Mouse (Mus musculus) midbrain, embryonic 12.5 days (tissue): ENCODE measurements around the gene 9330161L09Rik. TPM values are rescaled to one million over a fixed set of nuclear protein-coding genes. Genes with fewer than 3 reads are reported as not detected.
"Not testable (repeated sequence)": the region's sequence is repeated elsewhere in the genome, so short reads cannot be mapped to it uniquely, and the experiment has no call there.

Experiments
- ATAC-seq: fragments of 200-750 bp; cut with Nextera tagmentation; 2 replicates; pipeline ENCODE4 v1.8.0; 2017; ENCODE audit warnings: low read depth, moderate TSS enrichment, moderate library complexity; ENCODE audit not compliant: low FRiP score
- H3K27ac ChIP-seq: fragments of 300-500 bp; sonication (generic); replicated peaks from 2 replicates; pipeline ENCODE4 v1.5.1; 2016; ENCODE audit warnings: mild to moderate bottlenecking
- H3K27me3 ChIP-seq: fragments of 300-500 bp; sonication (generic); 2 replicates; pipeline ENCODE4 v1.6.1; 2016; ENCODE audit warnings: mild to moderate bottlenecking
- H3K36me3 ChIP-seq: fragments of 300-500 bp; sonication (generic); 2 replicates; pipeline ENCODE4 v1.6.1; 2016
- H3K4me1 ChIP-seq: fragments of 300-500 bp; sonication (generic); 2 replicates; pipeline ENCODE4 v1.6.1; 2016
- H3K4me2 ChIP-seq: fragments of 300-500 bp; sonication (generic); replicated peaks from 2 replicates; pipeline ENCODE4 v1.6.1; 2016; ENCODE audit warnings: mild to moderate bottlenecking, moderate library complexity
- H3K4me3 ChIP-seq: fragments of 300-500 bp; sonication (generic); 2 replicates; pipeline ENCODE4 v1.5.1; 2016; ENCODE audit warnings: mild to moderate bottlenecking
- H3K9ac ChIP-seq: fragments of 300-500 bp; sonication (generic); replicated peaks from 2 replicates; pipeline ENCODE4 v1.6.1; 2016; ENCODE audit warnings: mild to moderate bottlenecking, moderate library complexity
- H3K9me3 ChIP-seq: fragments of 300-500 bp; sonication (generic); 2 replicates; pipeline ENCODE4 v1.6.1; 2016; ENCODE audit warnings: mild to moderate bottlenecking
- WGBS: fragments of 180-500 bp; shearing (Covaris S2); methylation state at CpG from one replicate; pipeline ENCODE4 v1.1.7; 2016; 5-methylcytosine and 5-hydroxymethylcytosine counted together
- polyA plus RNA-seq: library from polyadenylated mRNA; unstranded; fragments of >200 nt; fragmentation: Nextera tagmentation; extraction: Ambion mirVana; gene quantifications from 2 replicates; pipeline ENCODE4 v1.2.1, GENCODE M21; 2016

9330161L09Rik gene
- 0.96 and 1.2 TPM in 2 replicates for polyA plus RNA-seq

DNA sequence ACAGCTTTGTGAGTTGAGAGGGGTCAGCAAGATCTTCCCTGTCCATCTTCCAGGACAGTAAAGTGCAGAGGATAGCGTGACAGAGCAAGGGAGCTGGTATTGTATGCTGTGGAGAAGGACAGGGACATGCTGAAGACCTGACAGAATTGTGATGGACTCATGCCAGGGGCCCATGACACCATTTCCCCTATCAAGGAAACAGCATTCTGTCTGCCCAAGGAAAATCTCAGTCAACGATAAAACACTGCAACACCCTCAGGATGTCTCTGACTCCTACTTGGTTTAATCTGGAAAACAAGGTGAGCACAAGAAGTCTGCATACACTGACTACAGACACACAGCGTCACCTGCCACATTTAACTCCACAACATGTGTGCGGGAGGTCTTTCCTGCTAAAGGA, at the start of gene 9330161L09Rik:
Gene 9330161L09Rik, minus strand, starts transcription at position 101 of the 400 bp plus-strand sequence.
- Histone ChIP-seq H3K4me3 (no peak within 1 kb of the TSS), H3K4me1 (no peaks in the 10 kb centered on the region), H3K27ac (no peak within 1 kb of the TSS), H3K4me2 (no peak within 1 kb of the TSS), H3K27me3 (no peaks in the 10 kb centered on the region), H3K36me3 (peaks cover 89% of the 10 kb centered on the region), H3K9me3 (no peaks in the 10 kb centered on the region), H3K9ac (no peak within 1 kb of the TSS)
- no peak for ATAC-seq
- 97% methylated on average over 4 of the region's 4 CpGs for WGBS

DNA sequence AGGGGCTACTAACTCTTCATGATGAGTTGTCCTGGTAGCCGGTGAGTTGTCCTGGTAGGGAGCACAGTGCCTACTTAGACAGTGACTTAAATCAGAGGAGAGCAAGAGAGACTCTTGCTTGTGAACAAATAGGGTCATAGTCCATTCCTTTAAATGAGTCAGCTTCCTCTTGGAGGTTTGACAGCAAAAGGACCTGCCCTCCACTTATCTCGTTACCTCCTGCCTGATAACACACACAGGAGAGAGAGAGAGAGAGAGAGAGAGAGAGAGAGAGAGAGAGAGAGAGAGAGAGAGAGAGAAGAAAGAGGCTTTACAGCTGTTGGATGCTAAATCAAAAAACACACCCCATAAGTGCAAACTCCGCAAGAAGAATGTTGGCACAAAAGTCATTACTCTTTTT, 49.5 kb upstream of the 9330161L09Rik start, which contains the start of gene Ifi27l2b:
Gene Ifi27l2b, minus strand, starts transcription at position 84 of the 400 bp plus-strand sequence.
- Histone ChIP-seq H3K4me2 (no peak within 1 kb of the TSS), H3K4me3 (no peak within 1 kb of the TSS), H3K36me3 (no peaks in the 10 kb centered on the region), H3K27me3 (no peaks in the 10 kb centered on the region; the same call in 1 of the 2 replicates), H3K4me1 (no peaks in the 10 kb centered on the region), H3K9me3 (no peaks in the 10 kb centered on the region), H3K9ac (no peak within 1 kb of the TSS), H3K27ac (no peak within 1 kb of the TSS)
- 81% methylated on average over 3 of the region's 3 CpGs for WGBS
- ATAC-seq, result no peak

DNA sequence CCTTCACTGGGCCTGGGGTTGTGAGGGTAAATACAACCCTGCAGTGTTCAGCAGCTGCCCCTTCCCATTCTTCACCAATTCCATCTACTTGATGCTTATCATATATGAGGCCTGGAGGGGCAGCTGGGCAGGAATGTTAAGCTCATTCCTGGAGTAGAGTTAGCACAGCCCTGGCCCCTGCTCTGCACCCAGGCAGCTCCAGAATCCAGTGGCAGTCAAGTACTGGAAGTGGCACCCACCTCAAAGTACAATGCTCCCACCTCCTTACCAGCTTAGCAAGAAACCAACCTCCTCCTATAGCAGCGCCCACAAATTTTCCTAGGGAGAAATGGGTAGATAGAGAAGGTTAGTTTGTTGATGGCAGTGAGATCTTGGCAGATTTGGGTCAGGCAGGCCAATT, 49.1 kb upstream of the 9330161L09Rik start:
- ATAC-seq, H3K4me1 ChIP-seq, H3K4me2 ChIP-seq, H3K27ac ChIP-seq, H3K9me3 ChIP-seq, H3K9ac ChIP-seq, H3K36me3 ChIP-seq, H3K4me3 ChIP-seq, H3K27me3 ChIP-seq: not testable (repeated sequence)
- no CpG with 5 or more reads among the region's 1 CpGs for whole genome bisulfite sequencing

DNA sequence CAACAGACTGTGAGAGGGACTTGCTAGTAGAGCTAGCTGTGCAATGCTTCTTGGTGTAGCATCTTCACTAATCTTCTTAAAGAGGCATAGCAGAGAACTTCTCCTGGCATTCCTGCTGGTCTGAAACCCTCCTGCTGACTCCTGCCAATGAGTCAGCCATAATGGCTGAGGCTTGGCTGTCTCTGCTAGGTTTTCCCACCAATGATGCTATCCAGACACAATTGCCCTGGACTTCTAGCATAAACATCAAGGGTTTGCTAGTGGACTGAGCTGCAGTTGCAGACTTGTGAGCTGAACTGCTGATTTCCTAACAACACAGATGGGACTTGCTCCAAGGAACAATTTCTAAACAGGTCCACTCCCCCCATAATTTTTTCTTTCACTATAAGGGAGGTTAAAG, 45.7 kb upstream of the 9330161L09Rik start:
- no peak overlapping the region for H3K27ac ChIP-seq
- H3K4me3 ChIP-seq, result no peak overlapping the region

DNA sequence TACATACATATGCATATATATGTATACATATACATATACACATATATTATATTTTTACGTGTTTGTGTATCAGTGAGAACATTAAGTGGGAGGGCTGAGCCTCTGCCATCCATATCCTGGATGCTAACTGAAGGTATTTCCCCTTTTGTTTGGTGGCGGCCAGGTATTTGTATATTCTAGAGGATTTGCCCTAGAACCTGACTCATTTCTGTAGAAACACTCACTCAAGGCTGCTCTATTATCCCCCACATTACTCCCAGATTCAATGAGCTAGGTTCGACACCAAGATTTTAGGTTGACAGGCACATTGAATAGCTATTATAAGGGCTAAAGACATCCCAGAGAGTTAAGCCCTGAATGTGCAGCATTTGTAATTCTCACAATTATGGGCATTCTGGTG, 37.4 kb upstream of the 9330161L09Rik start:
- no peaks in the 10 kb centered on the region for H3K27me3 ChIP-seq
- no peak overlapping the region for H3K4me3 ChIP-seq
- H3K9me3 ChIP-seq, result no peaks in the 10 kb centered on the region
- no peak overlapping the region for H3K9ac ChIP-seq
- H3K27ac ChIP-seq, result no peak overlapping the region
- WGBS, result 83% methylated on average over 3 of the region's 3 CpGs
- no peak overlapping the region for H3K4me2 ChIP-seq
- ATAC-seq, result no peak
- H3K36me3 ChIP-seq, result no peaks in the 10 kb centered on the region
- H3K4me1 ChIP-seq, result no peaks in the 10 kb centered on the region

More for the DNA sequence above, 45.7 kb upstream of the 9330161L09Rik start:
- Histone ChIP-seq H3K27me3 (no peaks in the 10 kb centered on the region; the same call in 1 of the 2 replicates), H3K9me3 (no peaks in the 10 kb centered on the region), H3K4me1 (no peaks in the 10 kb centered on the region), H3K4me2 (no peak overlapping the region), H3K9ac (no peak overlapping the region), H3K36me3 (no peaks in the 10 kb centered on the region)
- ATAC-seq, result no peak

DNA sequence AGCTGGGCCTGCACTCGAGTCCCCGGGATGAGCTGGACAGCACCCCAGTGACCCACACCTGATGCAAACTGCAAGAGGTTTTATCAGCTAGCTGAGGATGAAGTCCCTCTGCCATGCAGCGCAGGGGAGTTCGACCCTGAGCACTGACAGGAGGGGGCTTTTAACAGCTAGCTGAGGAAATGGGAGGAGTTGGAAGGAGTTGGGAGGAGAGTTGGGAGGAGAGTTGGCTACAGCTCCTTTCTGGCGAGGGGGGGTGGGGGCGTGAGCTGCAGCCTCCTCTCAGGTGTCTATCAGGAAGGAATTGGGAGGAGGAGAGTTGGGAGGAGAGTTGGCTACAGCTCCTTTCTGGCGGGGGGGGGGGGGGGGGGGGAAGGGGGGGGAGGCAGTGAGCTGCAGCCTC, 36.6 kb upstream of the 9330161L09Rik start:
- H3K4me3 ChIP-seq, H3K27me3 ChIP-seq, H3K4me2 ChIP-seq, H3K36me3 ChIP-seq, H3K9me3 ChIP-seq, H3K4me1 ChIP-seq, ATAC-seq, H3K9ac ChIP-seq, H3K27ac ChIP-seq: not testable (repeated sequence)
- WGBS, result 57% methylated on average over 4 of the region's 7 CpGs

DNA sequence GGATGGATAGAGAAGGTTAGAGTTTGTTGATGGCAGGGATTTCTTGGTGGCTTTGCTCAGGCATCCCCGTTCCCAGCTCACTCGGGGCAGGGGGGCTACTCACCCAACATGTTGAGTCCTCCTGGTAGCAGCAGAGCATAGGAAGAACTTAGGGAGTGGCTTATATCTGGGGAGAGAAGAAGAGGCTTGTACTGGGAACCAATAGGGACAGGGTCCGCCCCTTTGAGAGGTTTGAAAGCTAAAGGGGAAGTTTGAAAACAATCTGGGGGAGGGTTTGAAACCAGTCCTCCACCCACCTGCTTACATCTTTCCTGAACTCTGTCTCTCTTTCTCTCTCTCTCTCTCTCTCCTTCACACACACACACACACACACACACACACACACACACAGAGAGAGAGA, 35.9 kb upstream of the 9330161L09Rik start, which contains the start of gene Ifi27l2a:
Gene Ifi27l2a, minus strand, starts transcription at position 157 of the 400 bp plus-strand sequence.
- Histone ChIP-seq H3K27me3 (no peaks in the 10 kb centered on the region), H3K4me2 (no peak within 1 kb of the TSS), H3K27ac (no peak within 1 kb of the TSS), H3K4me1 (no peaks in the 10 kb centered on the region), H3K4me3 (no peak within 1 kb of the TSS), H3K9me3 (no peaks in the 10 kb centered on the region), H3K36me3 (no peaks in the 10 kb centered on the region), H3K9ac (no peak within 1 kb of the TSS)
- 49% methylated on average over 3 of the region's 3 CpGs for WGBS
- ATAC-seq, result no peak

DNA sequence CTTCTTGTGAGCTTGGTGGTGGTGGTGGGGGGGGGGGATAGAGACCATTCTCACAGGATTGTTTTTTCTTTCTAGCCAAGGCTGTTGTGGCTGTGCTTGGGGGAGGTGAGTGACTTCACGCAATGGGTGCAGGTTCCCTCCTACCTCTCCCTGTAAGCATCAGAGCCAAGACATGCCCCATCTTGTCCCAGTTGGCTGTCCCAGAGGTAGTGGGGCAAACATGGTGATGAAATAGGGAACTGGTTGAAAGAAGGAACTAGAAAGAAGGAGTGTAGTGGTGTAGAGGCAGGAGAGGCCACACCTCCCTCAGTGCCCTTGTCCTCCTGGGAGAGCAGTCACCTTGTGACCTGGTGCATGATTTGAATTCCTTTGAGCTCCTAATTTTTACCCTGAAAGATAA, 30.0 kb upstream of the 9330161L09Rik start:
- ATAC-seq, result no peak
- WGBS, result 89% methylated on average over 1 of the region's 1 CpGs

DNA sequence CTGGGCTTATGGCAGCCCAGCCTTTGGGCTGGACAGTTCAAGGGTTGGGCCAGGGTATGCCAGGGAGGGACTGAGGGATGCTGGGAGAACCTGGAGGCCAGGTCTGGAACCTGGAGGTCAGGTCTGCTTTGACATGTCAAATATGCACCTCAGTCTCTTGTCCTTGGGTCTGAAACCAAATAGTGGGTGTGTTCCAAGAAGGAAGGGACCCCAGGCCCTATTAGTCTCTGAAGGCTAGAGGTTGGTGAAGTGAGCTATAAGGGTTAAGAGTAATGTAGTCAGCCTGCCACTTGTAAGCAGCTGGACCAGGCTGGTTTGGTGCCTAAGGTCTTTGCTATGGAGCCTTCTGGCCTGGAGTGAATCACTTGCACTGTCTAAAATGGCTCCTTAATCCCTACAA, 27.2 kb upstream of the 9330161L09Rik start:
- Histone ChIP-seq H3K9me3 (no peaks in the 10 kb centered on the region), H3K36me3 (no peaks in the 10 kb centered on the region), H3K27me3 (no peaks in the 10 kb centered on the region), H3K27ac (no peak overlapping the region), H3K4me1 (no peaks in the 10 kb centered on the region), H3K4me3 (no peak overlapping the region), H3K4me2 (no peak overlapping the region), H3K9ac (no peak overlapping the region)
- ATAC-seq, result no peak

More for the DNA sequence above, 30.0 kb upstream of the 9330161L09Rik start:
- no peak overlapping the region for H3K4me2 ChIP-seq
- no peaks in the 10 kb centered on the region for H3K27me3 ChIP-seq
- no peak overlapping the region for H3K9ac ChIP-seq
- no peak overlapping the region for H3K4me3 ChIP-seq
- no peak overlapping the region for H3K27ac ChIP-seq
- no peaks in the 10 kb centered on the region for H3K9me3 ChIP-seq
- H3K4me1 ChIP-seq, result no peaks in the 10 kb centered on the region
- no peaks in the 10 kb centered on the region for H3K36me3 ChIP-seq

DNA sequence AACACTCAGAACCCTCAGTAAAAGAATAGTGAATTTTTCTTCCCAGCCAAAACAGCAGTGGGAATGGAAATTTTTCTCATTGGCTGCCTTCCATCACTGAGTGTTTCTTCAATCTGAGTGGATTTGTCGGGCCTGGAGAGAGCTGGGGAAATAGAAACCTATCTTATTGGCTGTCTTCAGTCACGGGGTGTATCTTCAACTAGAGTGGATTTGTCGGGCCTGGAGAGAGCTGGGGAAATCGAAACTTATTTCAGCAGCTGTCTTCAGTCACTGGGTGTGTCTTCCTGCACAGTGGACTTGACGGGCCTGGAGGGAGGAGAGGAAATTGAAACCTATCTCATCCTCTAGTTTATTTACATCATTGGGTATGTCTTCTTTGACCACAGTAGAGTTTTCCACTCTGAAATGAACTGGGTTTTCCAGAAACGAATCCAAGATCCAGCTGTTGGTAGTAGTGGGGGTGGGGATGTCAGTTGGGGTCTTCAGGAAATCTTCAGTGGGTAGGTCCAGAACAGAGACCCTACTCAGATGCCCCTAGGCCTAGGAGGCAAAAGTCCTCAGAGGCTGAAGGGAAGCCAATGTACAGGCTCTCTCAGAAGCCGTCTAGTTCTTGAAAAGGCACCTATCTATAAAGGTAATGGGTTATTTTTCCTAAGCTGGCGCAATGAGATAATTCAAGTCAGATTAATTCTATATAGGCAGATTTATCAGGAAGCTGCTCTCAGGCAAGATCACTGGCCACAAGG, 26.5 kb upstream of the 9330161L09Rik start, which contains the start of gene Ifi27:
Gene Ifi27, plus strand, starts transcription at position 226 of the 746 bp plus-strand sequence.
- no peaks in the 10 kb centered on the region for H3K27me3 ChIP-seq
- H3K27ac ChIP-seq, result no peak within 1 kb of the TSS
- no peak within 1 kb of the TSS for H3K4me2 ChIP-seq
- no peaks in the 10 kb centered on the region for H3K9me3 ChIP-seq
- no peaks in the 10 kb centered on the region for H3K4me1 ChIP-seq
- no peak within 1 kb of the TSS for H3K4me3 ChIP-seq
- ATAC-seq, result no peak
- WGBS, result 72% methylated on average over 8 of the region's 8 CpGs
- no peak within 1 kb of the TSS for H3K9ac ChIP-seq
- H3K36me3 ChIP-seq, result no peaks in the 10 kb centered on the region

DNA sequence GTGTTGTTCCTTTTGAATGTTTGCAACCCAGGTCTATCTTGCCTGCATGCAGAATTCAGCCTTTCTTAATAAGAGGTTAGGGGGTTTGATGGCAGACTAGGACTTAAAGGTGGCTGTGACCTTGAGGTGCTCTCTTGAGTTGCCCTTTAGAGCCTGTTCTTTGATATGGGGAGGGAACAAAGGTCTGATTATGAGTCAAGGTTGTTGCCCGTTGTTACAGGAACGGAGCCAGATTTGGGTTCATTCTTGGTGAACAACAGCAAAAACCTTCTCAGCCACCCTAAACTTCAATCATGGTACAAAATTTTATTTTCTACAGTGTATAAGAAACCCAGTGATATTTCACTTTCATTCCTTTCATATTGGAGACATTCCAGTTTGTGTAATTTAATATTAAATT, 25.8 kb upstream of the 9330161L09Rik start:
- no peak overlapping the region for H3K4me3 ChIP-seq
- ATAC-seq, result no peak
- no peak overlapping the region for H3K4me2 ChIP-seq
- H3K4me1 ChIP-seq, result no peaks in the 10 kb centered on the region
- H3K27ac ChIP-seq, result no peak overlapping the region
- H3K9me3 ChIP-seq, result no peaks in the 10 kb centered on the region
- 87% methylated on average over 2 of the region's 2 CpGs for WGBS
- H3K36me3 ChIP-seq, result no peaks in the 10 kb centered on the region
- no peaks in the 10 kb centered on the region for H3K27me3 ChIP-seq
- no peak overlapping the region for H3K9ac ChIP-seq

DNA sequence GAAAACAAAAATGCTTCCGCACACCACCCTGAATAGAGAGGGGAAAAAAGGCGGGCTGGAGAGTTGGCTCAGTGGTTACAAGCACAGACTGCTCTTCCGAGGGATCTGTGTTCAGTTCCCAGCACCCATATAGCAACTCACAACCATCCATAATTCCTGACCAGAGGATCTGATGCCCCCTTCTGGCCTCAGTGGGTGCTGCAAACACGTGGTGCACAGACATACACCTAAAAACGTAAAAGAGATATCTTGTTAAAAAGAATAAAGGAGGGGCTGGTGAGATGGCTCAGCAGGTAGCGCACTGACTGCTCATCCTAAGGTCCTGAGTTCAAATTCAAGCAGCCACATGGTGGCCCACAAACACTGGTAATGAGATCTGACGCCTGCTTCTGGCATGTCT, 19.1 kb upstream of the 9330161L09Rik start:
- H3K4me2 ChIP-seq, result no peak overlapping the region
- H3K27me3 ChIP-seq, result no peaks in the 10 kb centered on the region
- H3K4me3 ChIP-seq, result no peak overlapping the region
- H3K27ac ChIP-seq, result no peak overlapping the region
- peaks cover 18% of the 10 kb centered on the region for H3K36me3 ChIP-seq
- 92% methylated on average over 7 of the region's 7 CpGs for WGBS
- no peak overlapping the region for H3K9ac ChIP-seq
- no peak for ATAC-seq
- H3K4me1 ChIP-seq, result peaks cover 26% of the 10 kb centered on the region
- H3K9me3 ChIP-seq, result no peaks in the 10 kb centered on the region
